Mouse (Mus musculus) cerebellum, postnatal 10 days (tissue): Measurements from ENCODE around the gene Dscam.
"Not testable (repeated sequence)": the region's sequence is repeated elsewhere in the genome, so short reads cannot be mapped to it uniquely, and the experiment has no call there.

Experiments
- DNase-seq, 2 experiments: peaks; one replicate each; pipeline ENCODE4 v3.0.0; 2021; ENCODE audit warnings: mixed read lengths in 2 of 2

The Dscam gene

GRCm38 (mm10) chr16:96931771-96932170 lies 238.8 kb downstream of the Dscam start:
- no peak for DNase-seq

- no peak for DNase-seq
Measured at GRCm38 (mm10) chr16:96928011-96928410, 242.5 kb downstream of the Dscam start.

- no peak for DNase-seq
Measured at GRCm38 (mm10) chr16:96927408-96927807, 243.1 kb downstream of the Dscam start.

- DNase-seq: peak; percentile 89 to 94
Measured at GRCm38 (mm10) chr16:96926977-96927376, 243.6 kb downstream of the Dscam start.

GRCm38 (mm10) chr16:96923941-96924340 lies 246.6 kb downstream of the Dscam start:
- no peak for DNase-seq

- no peak for DNase-seq
Measured at GRCm38 (mm10) chr16:96914495-96914894, 256.1 kb downstream of the Dscam start.

GRCm38 (mm10) chr16:96912836-96913235 lies 257.7 kb downstream of the Dscam start:
- DNase-seq: no peak

- DNase-seq: no peak
Measured at GRCm38 (mm10) chr16:96912103-96912502, 258.4 kb downstream of the Dscam start.

- DNase-seq: no peak
Measured at GRCm38 (mm10) chr16:96910405-96911164, 260.0 kb downstream of the Dscam start.

- no peak for DNase-seq
Measured at GRCm38 (mm10) chr16:96907818-96908217, 262.7 kb downstream of the Dscam start.

GRCm38 (mm10) chr16:96907081-96907480 lies 263.5 kb downstream of the Dscam start:
- no peak for DNase-seq

- DNase-seq: no peak
Measured at GRCm38 (mm10) chr16:96906630-96907029, 263.9 kb downstream of the Dscam start.

GRCm38 (mm10) chr16:96904761-96905160 lies 265.8 kb downstream of the Dscam start:
- no peak for DNase-seq

- no peak for DNase-seq
Measured at GRCm38 (mm10) chr16:96904359-96904758, 266.2 kb downstream of the Dscam start.

- no peak for DNase-seq
Measured at GRCm38 (mm10) chr16:96902596-96902995, 268.0 kb downstream of the Dscam start.

GRCm38 (mm10) chr16:96901234-96902014 lies 269.1 kb downstream of the Dscam start:
- DNase-seq: no peak

GRCm38 (mm10) chr16:96899329-96899728 lies 271.2 kb downstream of the Dscam start:
- DNase-seq: no peak

GRCm38 (mm10) chr16:96896510-96897133 lies 273.9 kb downstream of the Dscam start:
- peak; percentile 79 to 83 for DNase-seq

- DNase-seq: no peak
Measured at GRCm38 (mm10) chr16:96888036-96888435, 282.5 kb downstream of the Dscam start.

GRCm38 (mm10) chr16:96885817-96886216 lies 284.7 kb downstream of the Dscam start:
- DNase-seq: peak; percentile 27 to 48

GRCm38 (mm10) chr16:96884590-96884989 lies 286.0 kb downstream of the Dscam start:
- DNase-seq: not testable (repeated sequence)

- DNase-seq: no peak
Measured at GRCm38 (mm10) chr16:96877271-96877670, 293.3 kb downstream of the Dscam start.

- no peak for DNase-seq
Measured at GRCm38 (mm10) chr16:96872799-96873198, 297.8 kb downstream of the Dscam start.

- peak; percentile 33 to 52 for DNase-seq
Measured at GRCm38 (mm10) chr16:96857571-96857970, 313.0 kb downstream of the Dscam start.
